Mouse (Mus musculus) layer of hippocampus, adult 9-11 months (tissue): Measurements from ENCODE around the gene Spem2.
A peak's percentile ranks its signal among the peaks of the same experiment; 100 is the strongest.

ENCODE experiments used
- DNase-seq: peaks from one replicate; pipeline ENCODE4 v3.0.0; 2022

Gene Spem2

GRCm38 (mm10) chr11:69797924-69798323, 20.3 kb downstream of the Spem2 start:
- DNase-seq: no peak

GRCm38 (mm10) chr11:69795983-69796435, 22.3 kb downstream of the Spem2 start:
- DNase-seq: no peak

GRCm38 (mm10) chr11:69795168-69795982, 22.9 kb downstream of the Spem2 start, which contains the start of gene Chrnb1:
Chrnb1 (minus strand) TSS chr11:69795943.
- DNase-seq: peak; percentile 97

GRCm38 (mm10) chr11:69793429-69793828, 24.8 kb downstream of the Spem2 start:
- no peak for DNase-seq

GRCm38 (mm10) chr11:69791420-69791819, 26.8 kb downstream of the Spem2 start:
- DNase-seq: no peak

GRCm38 (mm10) chr11:69789431-69789830, 28.8 kb downstream of the Spem2 start:
- DNase-seq: no peak

- DNase-seq: no peak
These were observed 31.0 kb downstream of the Spem2 start for GRCm38 (mm10) chr11:69787306-69787705.

GRCm38 (mm10) chr11:69784793-69785272, 33.4 kb downstream of the Spem2 start:
- DNase-seq: no peak

GRCm38 (mm10) chr11:69781828-69782227, 36.4 kb downstream of the Spem2 start:
- no peak for DNase-seq

- DNase-seq: no peak
These were observed 39.3 kb downstream of the Spem2 start for GRCm38 (mm10) chr11:69778985-69779384.

GRCm38 (mm10) chr11:69778258-69778982, 39.8 kb downstream of the Spem2 start:
- no peak for DNase-seq

GRCm38 (mm10) chr11:69777504-69778257, 40.6 kb downstream of the Spem2 start:
- no peak for DNase-seq

GRCm38 (mm10) chr11:69776488-69776887, 41.8 kb downstream of the Spem2 start:
- no peak for DNase-seq

GRCm38 (mm10) chr11:69775716-69776115, 42.5 kb downstream of the Spem2 start:
- DNase-seq: no peak

- DNase-seq: no peak
These were observed 43.3 kb downstream of the Spem2 start for GRCm38 (mm10) chr11:69774961-69775360.

GRCm38 (mm10) chr11:69767625-69767909, 50.7 kb downstream of the Spem2 start:
- no peak for DNase-seq

- DNase-seq: no peak
These were observed 51.2 kb downstream of the Spem2 start for GRCm38 (mm10) chr11:69766872-69767624.
